Mouse (Mus musculus): ENCODE measurements at regions not wholly inside any gene's neighbourhood (a gene's known extent, or its start where the extent isn't known, plus 50 kb on each side); places are given as distances from the start of the nearest gene placed in this dataset.
"Not testable (repeated sequence)": the region's sequence is repeated elsewhere in the genome, so short reads cannot be mapped to it uniquely, and the experiment has no call there.

DNA sequence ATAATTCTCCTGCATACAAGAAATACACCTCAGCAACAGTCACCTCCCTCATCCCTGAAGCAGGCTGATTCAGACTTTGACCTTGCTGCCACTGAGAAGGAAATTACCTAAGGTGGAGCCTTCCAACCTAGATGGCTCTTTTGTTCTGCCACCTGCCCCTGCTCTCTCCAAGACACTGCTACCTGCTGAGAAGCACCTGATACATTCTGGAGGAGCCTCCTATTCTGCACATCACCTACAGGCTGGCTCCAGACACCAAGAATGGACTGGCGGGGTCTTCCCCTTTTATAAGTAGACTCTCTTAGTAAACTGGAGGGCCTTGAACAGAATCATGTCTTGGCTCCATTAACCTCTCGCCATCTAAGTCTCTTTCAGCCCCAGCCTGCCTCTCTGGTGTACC, 1149.5 kb upstream of the 2610301B20Rik start:
- not testable (repeated sequence) for DNase-seq

GRCm38 (mm10) chr4:9737691-9738090, 1136.6 kb upstream of the 2610301B20Rik start:
- no peak for DNase-seq

DNA sequence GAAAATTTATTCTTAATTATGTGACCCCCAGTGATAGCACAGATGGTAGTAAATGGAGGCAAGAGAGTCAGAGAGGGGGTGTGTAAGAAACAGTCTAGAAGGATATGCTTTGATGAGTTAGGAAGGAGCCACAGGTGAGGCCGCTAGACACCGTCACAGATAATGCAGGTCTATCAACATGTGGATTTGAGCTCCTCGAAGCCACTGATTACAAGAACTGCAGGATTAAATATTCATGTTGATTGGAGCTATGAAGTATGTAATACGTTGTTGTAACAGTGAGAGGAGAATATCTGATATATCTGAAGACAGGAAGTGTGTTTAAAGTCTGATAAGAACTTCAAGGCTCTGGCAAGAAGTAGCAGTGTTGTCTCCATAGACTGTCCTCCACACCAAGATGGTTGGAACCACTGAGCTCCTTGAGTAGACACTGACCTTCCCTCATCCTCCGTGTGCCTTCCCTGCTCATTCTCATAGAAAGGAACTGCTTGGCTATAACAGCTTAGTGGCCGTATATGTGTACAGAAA, 1126.8 kb upstream of the 2610301B20Rik start:
- no peak for DNase-seq

GRCm38 (mm10) chr4:9748110-9748509, 1126.2 kb upstream of the 2610301B20Rik start:
- DNase-seq: no peak

DNA sequence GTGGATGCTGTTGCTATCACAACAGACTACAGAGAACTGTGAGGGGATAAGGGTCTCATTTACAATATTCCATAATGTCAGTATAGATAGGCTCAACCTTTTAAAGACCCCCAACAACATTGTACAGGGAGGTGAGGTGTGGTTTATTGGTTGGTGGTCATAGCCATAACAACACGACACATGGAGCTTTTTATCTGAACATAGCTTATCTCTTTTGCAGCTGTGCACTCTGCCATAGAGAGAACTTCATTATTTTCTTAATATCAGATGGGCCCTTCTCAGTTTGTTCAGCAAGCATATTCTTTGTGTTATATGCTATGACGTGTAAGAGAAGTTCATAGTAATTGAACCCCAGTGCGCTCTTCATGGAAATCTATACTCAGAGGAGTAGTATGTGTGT, 1124.4 kb upstream of the 2610301B20Rik start:
- no peak for DNase-seq

- DNase-seq: no peak
Observed at GRCm38 (mm10) chr4:9750404-9750803, 1123.9 kb upstream of the 2610301B20Rik start.

DNA sequence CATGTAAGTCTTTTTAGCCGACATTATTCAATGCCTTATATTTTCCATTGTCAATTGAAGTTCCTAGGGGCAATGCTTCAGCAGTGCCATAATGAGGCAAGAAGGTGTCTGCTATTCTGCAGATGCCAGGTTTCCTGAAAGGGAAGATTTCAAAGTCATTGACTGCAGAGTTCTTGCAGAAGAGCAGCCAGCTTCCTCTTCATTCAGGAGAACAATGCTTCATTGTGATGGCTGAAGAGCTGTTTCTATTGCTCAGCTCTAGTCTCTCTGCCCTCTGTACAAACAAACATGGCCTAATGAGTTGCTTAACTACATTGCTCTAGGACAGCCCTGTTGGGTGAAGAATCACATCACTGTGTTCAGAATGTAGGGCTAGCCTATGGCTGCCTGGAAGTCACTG, 1111.0 kb upstream of the 2610301B20Rik start:
- peak; percentile 3 for DNase-seq

DNA sequence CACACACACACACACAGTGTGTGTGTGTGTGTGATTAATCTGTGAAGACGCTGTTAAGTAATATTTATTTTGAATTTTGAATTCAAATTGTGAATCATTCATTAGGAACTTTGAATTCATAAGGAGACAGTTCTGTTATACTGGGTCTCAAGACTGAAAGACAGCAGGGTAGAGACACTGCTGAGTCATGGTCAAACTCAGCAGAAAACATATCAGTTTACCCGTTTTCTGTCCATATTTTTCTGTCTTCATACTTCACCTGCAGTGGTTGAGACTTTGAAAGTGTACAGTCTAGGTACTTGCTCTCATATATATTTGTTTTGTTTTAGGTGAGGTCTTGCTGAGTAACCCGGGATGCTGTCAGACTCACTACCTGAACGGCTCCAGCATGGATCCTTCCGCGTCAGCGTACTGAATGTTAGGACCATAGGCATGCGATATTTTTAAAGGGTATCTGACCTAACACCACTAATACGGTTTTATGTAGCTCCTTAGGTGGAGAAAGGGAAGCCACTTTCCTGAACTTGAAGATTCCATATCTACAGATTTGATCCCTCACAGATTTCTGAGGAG, 1104.6 kb upstream of the 2610301B20Rik start:
- DNase-seq: peak; percentile 38

DNA sequence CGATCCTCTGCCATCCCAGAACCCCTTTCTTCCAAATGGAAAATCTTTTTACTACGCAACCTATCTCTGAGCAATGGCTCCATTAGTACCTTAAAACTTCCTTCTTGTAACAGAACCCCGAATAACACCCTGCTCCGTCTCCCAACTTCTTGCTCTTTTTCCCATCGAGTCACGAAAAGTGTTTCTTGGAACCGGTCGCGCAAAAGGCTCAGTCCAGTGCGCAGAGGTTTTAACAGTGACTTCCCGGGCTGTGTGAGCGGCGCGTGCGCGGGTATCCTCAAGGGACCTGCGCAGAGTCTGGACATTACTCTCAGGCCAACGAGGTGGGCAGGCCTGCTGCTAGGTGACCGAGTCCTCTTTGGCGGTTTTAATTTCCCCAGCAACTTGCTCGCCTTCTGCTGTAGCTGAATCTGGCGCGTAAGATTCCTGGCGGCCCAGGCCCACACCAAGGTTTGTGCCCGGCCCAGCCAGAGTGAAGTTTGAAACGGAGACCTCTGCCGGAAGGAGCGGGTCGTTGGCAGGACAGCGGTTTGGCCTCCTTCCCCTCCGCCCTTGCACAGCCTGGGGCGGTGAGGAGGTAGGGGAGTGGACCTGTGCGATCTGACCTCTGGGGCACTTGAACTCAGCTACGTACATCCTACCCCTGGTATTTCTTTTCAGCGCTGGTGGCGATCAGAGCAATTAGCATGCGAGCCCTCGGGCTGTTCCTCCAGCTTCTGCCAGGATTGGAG, 1103.8 kb upstream of the 2610301B20Rik start:
- peak; percentile 84 for DNase-seq

DNA sequence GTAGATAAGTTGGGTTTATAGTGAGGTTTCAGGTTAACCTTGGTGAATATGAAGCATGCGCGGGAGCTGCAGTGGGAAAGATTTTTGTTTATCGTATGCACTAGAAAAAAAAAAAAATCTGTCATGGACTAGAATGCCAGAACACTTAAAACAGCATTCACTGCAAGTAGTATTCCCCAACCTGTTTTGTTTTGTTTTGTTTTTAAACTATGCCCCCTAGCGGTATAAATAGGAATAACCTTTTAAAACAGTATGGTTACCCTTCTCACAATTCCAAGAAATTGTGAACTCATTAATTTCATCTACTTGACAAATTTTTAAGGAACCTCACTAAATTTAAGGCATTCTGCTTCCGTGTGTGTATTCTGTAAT, 1103.2 kb upstream of the 2610301B20Rik start:
- DNase-seq: peak; percentile 67

DNA sequence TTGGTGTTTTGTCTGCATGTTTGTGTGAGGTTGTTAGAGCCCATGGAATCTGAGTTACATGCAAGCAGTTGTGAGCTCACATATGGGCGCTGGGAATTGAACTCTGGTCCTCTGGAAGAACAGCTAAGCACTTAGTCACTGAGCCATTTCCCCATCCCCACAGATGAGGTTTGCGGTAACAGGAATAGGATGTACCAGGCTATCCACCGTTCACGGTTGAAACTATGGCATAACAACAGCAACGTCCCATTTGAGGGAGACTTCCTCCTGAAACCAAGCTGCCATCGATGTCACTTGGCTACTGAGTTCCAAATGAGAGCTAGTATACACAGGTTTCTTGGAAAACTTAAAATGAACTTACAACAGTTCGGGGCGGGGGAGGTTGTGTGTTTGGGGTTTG, 1095.9 kb upstream of the 2610301B20Rik start:
- DNase-seq: no peak

DNA sequence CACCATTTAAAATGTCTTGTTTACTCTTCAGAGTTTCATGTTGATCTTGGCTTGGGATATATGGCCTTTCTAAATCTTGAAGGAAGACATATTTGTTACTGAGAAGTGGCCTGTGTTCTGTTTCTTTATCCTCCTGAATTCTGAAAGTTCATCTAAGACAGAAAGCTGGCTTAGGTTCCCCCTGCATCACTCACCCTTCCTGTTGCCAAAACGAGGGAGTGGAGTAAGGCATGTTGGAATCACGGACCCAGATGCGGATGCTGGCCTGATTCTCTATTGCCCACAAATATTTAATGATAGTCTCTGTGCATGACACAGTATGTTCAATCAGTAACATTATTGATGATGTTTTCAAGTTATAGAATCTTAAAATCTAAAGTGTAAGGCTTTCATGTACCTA, 1094.7 kb upstream of the 2610301B20Rik start:
- DNase-seq: no peak

DNA sequence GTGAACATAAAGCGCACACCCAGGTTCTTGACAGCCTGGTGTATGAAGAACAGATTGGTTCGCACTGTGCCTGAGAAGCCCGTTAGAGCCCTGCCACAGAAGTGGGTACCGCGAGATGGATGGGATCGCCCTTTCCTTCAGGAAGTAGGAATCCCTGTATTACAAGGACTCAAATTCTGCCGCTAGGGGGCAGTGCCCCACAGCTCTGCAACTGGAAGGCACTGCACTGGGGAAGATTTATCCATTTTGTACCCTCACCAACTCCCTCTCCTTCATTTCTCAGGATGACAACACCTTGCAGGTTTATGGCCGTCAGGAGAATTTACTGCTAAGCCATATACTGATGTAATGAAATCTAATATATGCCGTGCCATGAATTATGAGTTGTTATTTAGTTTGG, 1094.1 kb upstream of the 2610301B20Rik start:
- DNase-seq: peak; percentile 86

GRCm38 (mm10) chr4:9781318-9781717, 1093.0 kb upstream of the 2610301B20Rik start:
- DNase-seq: no peak

DNA sequence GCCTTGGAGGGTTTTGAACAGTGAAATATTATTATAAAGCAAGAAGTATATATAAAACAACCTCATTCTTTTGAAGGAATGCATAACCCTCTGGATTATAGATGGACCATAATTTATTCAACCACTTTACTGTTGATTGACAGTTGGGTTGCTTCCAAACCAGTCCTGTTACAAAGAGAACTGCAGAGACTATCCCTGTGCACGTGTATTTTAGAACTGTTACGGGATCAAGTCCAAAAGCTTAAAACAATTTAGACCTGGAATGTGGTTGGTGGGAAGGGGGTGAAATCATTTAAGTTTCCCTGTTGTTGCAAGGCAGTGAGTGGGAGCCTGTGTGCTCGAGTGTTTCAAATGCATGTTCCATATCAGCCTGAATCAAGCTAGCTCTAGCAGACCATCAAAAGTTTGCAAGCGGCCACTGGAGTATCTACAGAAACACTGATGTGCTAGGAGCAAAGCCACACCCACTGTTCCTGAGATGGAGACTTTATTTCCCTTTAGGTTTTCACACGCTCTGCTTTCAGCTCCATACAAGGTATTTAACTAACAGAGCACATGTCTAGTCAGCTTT, 1086.4 kb upstream of the 2610301B20Rik start:
- DNase-seq: no peak

- no peak for DNase-seq
Observed at GRCm38 (mm10) chr4:9790478-9790877, 1083.8 kb upstream of the 2610301B20Rik start.

Measured in embryo, embryonic 11 days (tissue).